ENCODE assay signal across 12 mouse cellular contexts in genomic region chr6:6536781-6537466, GRCm38 (mm10). TPM values are rescaled to one million over a fixed set of nuclear protein-coding genes. Genes with fewer than 3 reads are reported as not detected.
DNase-seq lines count a peak whose midpoint lies in the region; ATAC-seq and TF ChIP-seq lines count a peak whose summit lies in the region.
"Had no signal": no experiment of that assay in that cellular context is flagged by ENCODE, and none has a peak within 500 bp of the region (broad histone marks: within the 10 kb centered on the region; RNA-seq: fewer than 3 reads in every experiment).

No protein-coding gene starts in this region.

- H3K36me3 ChIP-seq in forebrain, embryonic 15.5 days = no peaks in the 10 kb centered on the region
- no peaks in the 10 kb centered on the region for H3K36me3 ChIP-seq in neural tube, embryonic 12.5 days
- H3K36me3 ChIP-seq: heart, embryonic 12.5 days; kidney, embryonic 15.5 days; liver, embryonic 12.5 days; midbrain, embryonic 10.5 days had no signal

- no peak for TF ChIP-seq POLR2A in brain, embryonic 14.5 days (IDR thresholded peaks at IDR 0.05; ENCODE audit: borderline replicate concordance, extremely low read depth, insufficient read depth, insufficient read length, poor library complexity, severe bottlenecking)
- no peak for TF ChIP-seq POLR2A in cerebellum, adult 2 months (IDR thresholded peaks at IDR 0.05; ENCODE audit: borderline replicate concordance, insufficient read depth, low read length)

- H3K9ac ChIP-seq in forebrain, embryonic 15.5 days (replicated peaks) = no peak overlapping the region
- no peak overlapping the region for H3K9ac ChIP-seq in neural tube, embryonic 12.5 days
- H3K9ac ChIP-seq: heart, embryonic 12.5 days; kidney, embryonic 15.5 days; liver, embryonic 12.5 days had no signal

- peak; percentile 87 for DNase-seq in brain, embryonic 14.5 days (ENCODE audit: low read depth)
- DNase-seq in embryo, embryonic 11 days = peak; percentile 13
- no peak for DNase-seq in cerebellum, adult 2 months
- no peak for DNase-seq in layer of hippocampus, adult 18-20 months (ENCODE audit: low spot score in 2 of 2)
- DNase-seq: cerebellum, adult 11-12 months had no signal

- ATAC-seq in forebrain, embryonic 15.5 days (replicated peaks) = peak; percentile 93
- ATAC-seq in neural tube, embryonic 12.5 days (ENCODE audit: low FRiP score, low read depth) = peak; percentile 63
- no peak for ATAC-seq in monocyte, adult 5-6 weeks (replicated peaks; ENCODE audit: insufficient number of reproducible peaks, low FRiP score, low TSS enrichment, poor library complexity, severe bottlenecking)
- ATAC-seq: liver, embryonic 12.5 days had no signal

- no peak overlapping the region for H3K27ac ChIP-seq in forebrain, embryonic 15.5 days (replicated peaks)
- no peak overlapping the region for H3K27ac ChIP-seq in neural tube, embryonic 12.5 days
- H3K27ac ChIP-seq in cerebellum, adult 2 months (ENCODE audit: insufficient read depth, low read length) = no peak overlapping the region
- H3K27ac ChIP-seq: kidney, embryonic 15.5 days; liver, embryonic 12.5 days; midbrain, embryonic 10.5 days had no signal

- H3K4me1 ChIP-seq in forebrain, embryonic 15.5 days = no peaks in the 10 kb centered on the region
- H3K4me1 ChIP-seq in neural tube, embryonic 12.5 days = no peaks in the 10 kb centered on the region
- H3K4me1 ChIP-seq in cerebellum, adult 2 months (ENCODE audit: control insufficient read depth, insufficient read depth, low read length) = no peaks in the 10 kb centered on the region
- H3K4me1 ChIP-seq: heart, embryonic 12.5 days; kidney, embryonic 15.5 days; liver, embryonic 12.5 days had no signal

- no peak overlapping the region for H3K4me2 ChIP-seq in forebrain, embryonic 15.5 days (replicated peaks)
- H3K4me2 ChIP-seq in neural tube, embryonic 12.5 days (replicated peaks) = no peak overlapping the region
- H3K4me2 ChIP-seq: heart, embryonic 12.5 days; kidney, embryonic 15.5 days; liver, embryonic 12.5 days had no signal

- WGBS in forebrain, embryonic 15.5 days = 10% methylated on average over 5 of the region's 5 CpGs
- WGBS in neural tube, embryonic 12.5 days = 32% methylated on average over 5 of the region's 5 CpGs
- WGBS in cerebellum, adult 2 months = 33% methylated on average over 5 of the region's 5 CpGs

- H3K27me3 ChIP-seq in forebrain, embryonic 15.5 days = no peaks in the 10 kb centered on the region
- peaks cover 17% of the 10 kb centered on the region for H3K27me3 ChIP-seq in neural tube, embryonic 12.5 days (replicated peaks)
- H3K27me3 ChIP-seq in cerebellum, adult 2 months (ENCODE audit: control insufficient read depth, insufficient read depth, low read length) = no peaks in the 10 kb centered on the region
- H3K27me3 ChIP-seq: heart, embryonic 12.5 days; kidney, embryonic 15.5 days; liver, embryonic 12.5 days had no signal

- H3K4me3 ChIP-seq in forebrain, embryonic 15.5 days = no peak overlapping the region
- H3K4me3 ChIP-seq in neural tube, embryonic 12.5 days = no peak overlapping the region
- no peak overlapping the region for H3K4me3 ChIP-seq in cerebellum, adult 2 months (replicated peaks; ENCODE audit: insufficient read depth, low read depth, low read length)
- H3K4me3 ChIP-seq: heart, embryonic 12.5 days; kidney, embryonic 15.5 days; liver, embryonic 12.5 days; midbrain, embryonic 10.5 days had no signal

- H3K9me3 ChIP-seq in forebrain, embryonic 15.5 days = no peaks in the 10 kb centered on the region
- no peaks in the 10 kb centered on the region for H3K9me3 ChIP-seq in neural tube, embryonic 12.5 days
- H3K9me3 ChIP-seq: heart, embryonic 12.5 days; kidney, embryonic 15.5 days; liver, embryonic 12.5 days; midbrain, embryonic 10.5 days had no signal

- TF ChIP-seq CTCF in brain, embryonic 14.5 days (IDR thresholded peaks at IDR 0.05; ENCODE audit: borderline replicate concordance, extremely low read depth, insufficient read depth, insufficient read length) = no peak
- no peak for TF ChIP-seq CTCF in cerebellum, adult 2 months (IDR thresholded peaks at IDR 0.05; ENCODE audit: borderline replicate concordance, insufficient read depth, low read depth, low read length)

RNA-seq across cellular contexts. Expression of gene Sem1, which starts 41.5 kb away (rescaled TPM):
- polyA plus RNA-seq in brain, embryonic 14.5 days (2012; rRNA removed) = 72.6 and 91.5 TPM in 2 replicates
- polyA plus RNA-seq in forebrain, embryonic 15.5 days (2015; fragmentation: Nextera tagmentation; extraction: Ambion mirVana) = 203 and 221 TPM in 2 replicates
- 204 and 226 TPM in 2 replicates for polyA plus RNA-seq in neural tube, embryonic 12.5 days (2016; fragmentation: Nextera tagmentation; extraction: Ambion mirVana)
- 62.3 and 62.7 TPM in 2 replicates for polyA plus RNA-seq in cerebellum, adult 2 months (2012; rRNA removed)
- total RNA-seq in layer of hippocampus, adult 18-20 months (2021) = 10 to 100 TPM; 41.8 to 43.4 TPM
- 158 to 337 TPM (median 282 TPM) in 3 replicates for total RNA-seq in monocyte, adult 5-6 weeks (2017)

Comparison
In these comparisons a context has a peak if more than half of its experiments do, and no peak if none do; other contexts are left out.
1. DNase-seq: peak in brain, embryonic 14.5 days (single experiment) and embryo, embryonic 11 days (single experiment); none in cerebellum, adult 2 months (0 of 2) and layer of hippocampus, adult 18-20 months (0 of 2).